Mouse (Mus musculus) midbrain, embryonic 14.5 days (tissue): Measurements from ENCODE around the gene Zswim3. TPM values are rescaled to one million over a fixed set of nuclear protein-coding genes. Genes with fewer than 3 reads are reported as not detected.
"Not testable (repeated sequence)": the region's sequence is repeated elsewhere in the genome, so short reads cannot be mapped to it uniquely, and the experiment has no call there.

Experiments
- ATAC-seq: fragments of 200-750 bp; cut with Nextera tagmentation; 2 replicates; pipeline ENCODE4 v1.8.0; 2017; ENCODE audit warnings: moderate number of reproducible peaks, moderate library complexity; ENCODE audit not compliant: low FRiP score, low TSS enrichment
- DNase-seq: peaks from one replicate; pipeline ENCODE4 v3.0.0-alpha.2; 2015
- H3K27ac ChIP-seq: fragments of 300-500 bp; sonication (generic); replicated peaks from 2 replicates; pipeline ENCODE4 v1.5.1; 2014; ENCODE audit warnings: mild to moderate bottlenecking, low read depth, low read length, moderate library complexity
- H3K27me3 ChIP-seq: fragments of 300-500 bp; sonication (generic); 2 replicates; pipeline ENCODE4 v1.6.1; 2014; ENCODE audit warnings: low read length, control low read depth, mixed read lengths; ENCODE audit not compliant: control insufficient read depth, insufficient read depth
- H3K36me3 ChIP-seq: fragments of 300-500 bp; sonication (generic); 2 replicates; pipeline ENCODE4 v1.6.1; 2014; ENCODE audit warnings: low read length, control low read depth; ENCODE audit not compliant: control insufficient read depth, insufficient read depth
- H3K4me1 ChIP-seq: fragments of 300-500 bp; sonication (generic); 2 replicates; pipeline ENCODE4 v1.6.1; 2014; ENCODE audit warnings: mild to moderate bottlenecking, antibody characterized with exemption, low read length, control low read depth; ENCODE audit not compliant: control insufficient read depth, insufficient read depth
- H3K4me2 ChIP-seq: fragments of 300-500 bp; sonication (generic); 2 replicates; pipeline ENCODE4 v1.6.1; 2014; ENCODE audit warnings: mild to moderate bottlenecking, low read length, moderate library complexity
- H3K4me3 ChIP-seq: fragments of 300-500 bp; sonication (generic); replicated peaks from 2 replicates; pipeline ENCODE4 v1.5.1; 2014; ENCODE audit warnings: low read depth, low read length
- H3K9ac ChIP-seq: fragments of 300-500 bp; sonication (generic); replicated peaks from 2 replicates; pipeline ENCODE4 v1.6.1; 2014; ENCODE audit warnings: mild to moderate bottlenecking, low read length, moderate library complexity
- H3K9me3 ChIP-seq: fragments of 300-500 bp; sonication (generic); 2 replicates; pipeline ENCODE4 v1.6.1; 2016; ENCODE audit warnings: low read length, control low read depth, mixed read lengths; ENCODE audit not compliant: control insufficient read depth
- WGBS: fragments of 180-500 bp; shearing (Covaris S2); extraction: QIAGEN DNeasy Blood & Tissue Kit; methylation state at CpG from one replicate; pipeline ENCODE4 v1.1.7; 2014; 5-methylcytosine and 5-hydroxymethylcytosine counted together
- polyA plus RNA-seq: library from polyadenylated mRNA; unstranded; fragments of >200 nt; fragmentation: Nextera tagmentation; extraction: Ambion mirVana; gene quantifications from 2 replicates; pipeline ENCODE4 v1.2.1, GENCODE M21; 2014

Zswim3 gene
- polyA plus RNA-seq, 1 experiment from 2014 or later = 15.6 TPM

DNA sequence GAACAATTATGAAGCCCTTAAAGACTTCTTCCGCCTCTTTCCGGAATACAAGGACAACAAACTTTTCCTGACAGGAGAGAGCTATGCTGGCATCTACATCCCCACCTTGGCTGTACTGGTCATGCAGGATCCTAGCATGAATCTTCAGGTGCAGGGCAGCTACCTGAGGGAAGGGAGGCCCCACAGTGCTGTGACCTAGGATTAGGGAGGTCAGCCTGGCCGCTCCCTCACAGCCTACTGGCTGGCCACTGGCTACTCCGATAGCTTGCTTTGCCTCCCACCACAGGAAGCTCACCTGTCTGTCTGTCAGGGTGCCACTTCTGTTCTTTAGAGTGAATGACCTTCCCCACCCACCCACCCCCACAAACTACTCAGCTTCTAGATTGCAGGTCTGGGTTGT lies 30.3 kb downstream of the Zswim3 start:
- Histone ChIP-seq H3K4me2 (peak overlapping the region; percentile 99; the same call in 1 of the 2 replicates), H3K36me3 (peaks cover 28% of the 10 kb centered on the region), H3K9me3 (no peaks in the 10 kb centered on the region), H3K4me1 (peaks cover 17% of the 10 kb centered on the region), H3K27me3 (no peaks in the 10 kb centered on the region), H3K27ac (no peak overlapping the region), H3K4me3 (no peak overlapping the region), H3K9ac (no peak overlapping the region)
- DNase-seq = no peak
- no peak for ATAC-seq
- 97% methylated on average over 4 of the region's 4 CpGs for WGBS

DNA sequence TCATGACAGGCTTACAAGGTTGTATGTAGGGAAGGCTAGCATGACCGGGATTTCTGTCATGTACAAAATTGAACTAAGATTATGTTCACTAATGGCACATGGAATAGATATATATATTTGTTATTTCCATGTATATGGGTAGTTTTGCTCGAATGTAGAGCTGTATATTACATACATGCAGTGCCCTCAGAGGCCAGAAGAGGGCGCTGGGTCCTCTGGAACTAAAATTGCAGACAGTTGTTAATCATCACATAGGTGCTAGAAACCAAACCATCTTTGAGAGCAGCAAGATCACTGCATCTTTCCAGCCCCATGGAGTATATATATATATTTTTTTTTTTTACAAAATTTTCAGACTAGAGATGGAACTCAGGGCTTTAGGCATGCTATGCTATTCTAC lies 40.9 kb downstream of the Zswim3 start:
- Histone ChIP-seq H3K27ac (no peak overlapping the region), H3K36me3 (no peaks in the 10 kb centered on the region), H3K9me3 (no peaks in the 10 kb centered on the region), H3K4me3 (no peak overlapping the region), H3K4me1 (no peaks in the 10 kb centered on the region), H3K4me2 (no peak overlapping the region), H3K27me3 (no peaks in the 10 kb centered on the region), H3K9ac (no peak overlapping the region)
- DNase-seq = no peak
- 63% methylated on average over 3 of the region's 3 CpGs for WGBS
- ATAC-seq = no peak

DNA sequence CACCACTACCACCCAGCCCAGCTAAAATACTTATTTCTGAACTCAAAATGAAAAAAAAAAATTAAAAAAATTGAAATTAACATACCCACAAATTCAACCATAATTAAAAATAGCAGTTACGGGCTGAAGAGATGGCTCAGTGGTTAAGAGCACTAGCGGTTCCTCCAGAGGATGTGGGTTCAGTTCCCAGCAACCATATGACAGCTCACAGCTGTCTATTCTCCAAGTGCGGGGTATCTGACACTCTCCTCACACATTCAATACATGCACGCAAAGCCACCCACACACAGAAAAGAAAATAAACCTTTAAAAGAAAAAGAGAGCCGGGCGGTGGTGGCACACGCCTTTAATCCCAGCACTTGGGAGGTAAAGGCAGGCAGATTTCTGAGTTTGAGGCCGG lies 45.2 kb downstream of the Zswim3 start:
- Histone ChIP-seq H3K9me3 (no peaks in the 10 kb centered on the region), H3K27me3 (no peaks in the 10 kb centered on the region), H3K36me3 (no peaks in the 10 kb centered on the region), H3K4me2 (no peak overlapping the region), H3K4me1 (no peaks in the 10 kb centered on the region), H3K27ac (no peak overlapping the region), H3K4me3 (no peak overlapping the region), H3K9ac (no peak overlapping the region)
- 90% methylated on average over 8 of the region's 8 CpGs for WGBS
- DNase-seq (no peak), ATAC-seq (no peak)

DNA sequence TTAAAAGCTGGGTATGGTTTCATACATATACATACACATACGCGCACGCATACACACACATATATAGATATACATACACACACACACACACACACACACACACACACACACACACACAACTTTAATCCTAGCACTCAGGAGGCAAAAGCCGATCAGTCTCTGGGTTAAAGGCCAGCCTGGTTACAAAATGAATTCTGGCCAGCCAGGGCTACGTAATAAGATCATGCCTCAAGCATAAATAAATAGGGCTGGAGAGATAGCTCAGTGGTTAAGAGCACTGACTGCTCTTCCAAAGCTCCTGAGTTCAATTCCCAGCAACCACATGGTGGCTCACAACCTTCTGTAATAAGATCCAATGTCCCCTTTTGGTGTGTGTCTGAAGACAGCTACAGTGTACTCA lies 50.7 kb downstream of the Zswim3 start:
- ATAC-seq = not testable (repeated sequence)

GRCm38 (mm10) chr2:164856309-164857100 lies 51.6 kb downstream of the Zswim3 start:
- DNase-seq = peak; percentile 40

More for the DNA sequence above, 50.7 kb downstream of the Zswim3 start:
- H3K27ac ChIP-seq, H3K36me3 ChIP-seq, H3K27me3 ChIP-seq, H3K4me2 ChIP-seq, DNase-seq, H3K9ac ChIP-seq, H3K4me3 ChIP-seq, H3K9me3 ChIP-seq: not testable (repeated sequence)
- 77% methylated on average over 5 of the region's 5 CpGs for WGBS
- peaks cover 22% of the 10 kb centered on the region for H3K4me1 ChIP-seq

DNA sequence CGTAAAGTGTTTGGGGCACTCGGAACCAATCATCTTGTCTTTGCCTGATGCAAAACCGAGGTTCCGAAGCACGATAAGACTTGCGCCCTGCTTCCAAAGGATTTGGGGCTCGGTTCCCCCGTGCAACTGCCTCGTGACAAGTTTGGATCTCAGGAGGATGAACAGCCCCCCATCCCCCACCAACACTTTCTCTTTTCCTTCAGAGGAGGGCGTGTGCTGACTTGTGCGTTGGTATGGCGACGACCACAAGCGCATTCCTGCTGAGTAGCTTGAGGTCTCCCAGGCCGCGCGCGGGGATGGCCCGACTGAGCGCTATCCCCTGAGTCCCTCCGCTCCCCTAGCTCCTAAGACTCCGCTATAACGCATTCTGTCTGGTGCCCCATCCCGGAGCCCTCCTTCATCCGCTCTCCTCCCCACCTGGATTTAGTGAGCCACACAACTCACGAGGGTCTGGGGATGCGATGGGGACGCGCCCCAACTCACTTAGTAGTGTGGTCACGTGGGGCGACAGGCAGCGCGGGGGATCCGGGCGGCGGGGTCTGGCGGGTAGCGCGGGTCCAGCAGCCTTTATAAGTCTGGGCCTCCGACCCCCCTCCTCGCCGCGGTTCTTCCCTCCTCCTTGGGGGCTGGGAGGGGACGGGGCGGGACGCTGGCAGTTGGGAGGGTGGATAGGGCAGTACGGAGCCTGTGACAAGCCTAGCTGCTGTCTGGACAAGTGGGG lies 52.4 kb downstream of the Zswim3 start, which contains the start of gene Pltp:
Pltp (minus strand) TSS at position 611 of the 721 bp plus-strand sequence.
- Histone ChIP-seq H3K4me2 (peak within 1 kb of the TSS; percentile 95), H3K4me1 (peaks cover 22% of the 10 kb centered on the region), H3K27ac (0 out of 2 replicates have a peak within 1 kb of the TSS, but pooled peaks have one; percentile 20), H3K9me3 (no peaks in the 10 kb centered on the region), H3K36me3 (no peaks in the 10 kb centered on the region), H3K4me3 (peak within 1 kb of the TSS; percentile 40), H3K9ac (peak within 1 kb of the TSS; percentile 30; the same call in 1 of the 2 replicates), H3K27me3 (peaks cover 10% of the 10 kb centered on the region)
- 0% methylated on average over 47 of the region's 47 CpGs for WGBS
- ATAC-seq (peak; percentile 70), DNase-seq (peak; percentile 75)

More at GRCm38 (mm10) chr2:164856309-164857100, 51.6 kb downstream of the Zswim3 start:
- under 1% methylated on average over 42 of the region's 42 CpGs for WGBS
- peak overlapping the region; percentile 30; the same call in 1 of the 2 replicates for H3K9ac ChIP-seq
- H3K4me1 ChIP-seq = peaks cover 22% of the 10 kb centered on the region
- H3K36me3 ChIP-seq = no peaks in the 10 kb centered on the region
- peak overlapping the region; percentile 95 for H3K4me2 ChIP-seq
- H3K9me3 ChIP-seq = no peaks in the 10 kb centered on the region
- H3K27me3 ChIP-seq = peaks cover 10% of the 10 kb centered on the region
- no peak for ATAC-seq
- peak overlapping the region; percentile 40 for H3K4me3 ChIP-seq
- H3K27ac ChIP-seq = no peak overlapping the region

- peak overlapping the region; percentile 40 for H3K4me3 ChIP-seq
- H3K27me3 ChIP-seq = peaks cover 10% of the 10 kb centered on the region
- no peaks in the 10 kb centered on the region for H3K36me3 ChIP-seq
- DNase-seq = no peak
- ATAC-seq = no peak
- 0 out of 2 replicates have a peak overlapping the region, but pooled peaks have one; percentile 20 for H3K27ac ChIP-seq
- 4% methylated on average over 19 of the region's 19 CpGs for WGBS
- H3K4me1 ChIP-seq = peaks cover 22% of the 10 kb centered on the region
- peak overlapping the region; percentile 95 for H3K4me2 ChIP-seq
- no peaks in the 10 kb centered on the region for H3K9me3 ChIP-seq
- H3K9ac ChIP-seq = 0 out of 2 replicates have a peak overlapping the region, but pooled peaks have one; percentile 30
Observed at GRCm38 (mm10) chr2:164857842-164858553, 53.1 kb downstream of the Zswim3 start.

GRCm38 (mm10) chr2:164859155-164859554 lies 54.3 kb downstream of the Zswim3 start:
- Histone ChIP-seq H3K27ac (no peak overlapping the region), H3K9ac (no peak overlapping the region), H3K4me2 (no peak overlapping the region), H3K4me1 (peaks cover 22% of the 10 kb centered on the region), H3K9me3 (no peaks in the 10 kb centered on the region), H3K27me3 (peaks cover 10% of the 10 kb centered on the region), H3K36me3 (no peaks in the 10 kb centered on the region), H3K4me3 (no peak overlapping the region)
- ATAC-seq = no peak
- no peak for DNase-seq
- 67% methylated on average over 2 of the region's 2 CpGs for WGBS
